Mouse (Mus musculus): ENCODE results near the gene Slc25a41. TPM values are rescaled to one million over a fixed set of nuclear protein-coding genes. Genes with fewer than 3 reads are reported as not detected.

Slc25a41 gene
- polyA plus RNA-seq (2012; rRNA removed): not detected in 2 replicates

DNA sequence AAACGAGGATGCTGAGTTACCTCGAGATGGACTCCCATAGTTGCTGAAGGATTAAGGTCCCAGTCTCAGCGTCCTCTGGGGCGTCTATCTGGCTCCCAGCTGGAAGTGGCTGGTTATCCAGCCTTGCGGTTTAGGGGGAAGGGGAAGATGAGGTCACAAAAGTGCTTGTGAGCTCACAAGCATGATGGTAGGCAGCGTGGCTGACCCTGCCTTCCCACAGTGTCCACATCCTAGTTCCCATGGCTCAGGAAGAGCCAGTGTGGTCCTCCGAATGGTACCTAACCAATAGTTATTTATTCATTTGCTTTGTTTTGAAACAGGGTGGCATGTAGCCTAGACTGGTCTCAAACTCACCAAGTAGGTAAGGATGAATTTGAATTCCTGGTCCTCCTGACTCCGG lies at the start of gene Slc25a41:
Slc25a41 (minus strand) TSS at position 101 of the 400 bp plus-strand sequence.

GRCm38 (mm10) chr17:57087049-57087832 lies 45.8 kb upstream of the Slc25a41 start, which contains the start of gene Tubb4a:
TSS of gene Tubb4a (minus strand) at chr17:57087782.

GRCm38 (mm10) chr17:57078336-57078735 lies 36.9 kb upstream of the Slc25a41 start, which contains the start of gene Dennd1c:
TSS of gene Dennd1c (minus strand) at chr17:57078514.

DNA sequence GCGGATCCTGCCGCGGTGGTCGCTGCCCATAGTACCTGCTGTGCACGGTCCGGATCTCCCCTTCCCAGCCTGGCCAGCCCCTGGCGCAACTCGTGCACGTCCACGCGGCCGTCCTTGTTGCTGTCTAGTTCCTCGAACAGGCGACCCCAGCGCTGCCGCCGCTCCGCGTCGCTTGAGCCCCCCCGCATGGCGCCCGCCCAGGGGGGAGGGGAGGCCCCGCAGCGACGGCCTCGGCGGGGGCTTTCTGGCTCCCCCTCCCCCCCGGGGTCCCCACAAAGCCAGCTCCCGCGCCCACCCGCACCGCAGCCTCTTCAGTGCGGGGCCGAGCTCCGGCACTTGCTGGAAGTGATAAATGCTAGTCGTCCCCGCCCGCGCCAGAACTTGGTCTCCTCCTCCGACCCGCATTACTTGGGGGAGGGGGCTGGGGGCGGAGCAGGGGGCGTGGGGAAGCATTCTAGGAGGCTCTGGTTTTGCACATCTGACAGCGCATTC lies 18.1 kb upstream of the Slc25a41 start, which contains the start of gene Slc25a23:
Slc25a23 (minus strand) TSS at position 378 of the 492 bp plus-strand sequence.

GRCm38 (mm10) chr17:57058891-57059485 lies 17.5 kb upstream of the Slc25a41 start, which contains the start of gene Crb3:
TSS of gene Crb3 (plus strand) at chr17:57059105.

DNA sequence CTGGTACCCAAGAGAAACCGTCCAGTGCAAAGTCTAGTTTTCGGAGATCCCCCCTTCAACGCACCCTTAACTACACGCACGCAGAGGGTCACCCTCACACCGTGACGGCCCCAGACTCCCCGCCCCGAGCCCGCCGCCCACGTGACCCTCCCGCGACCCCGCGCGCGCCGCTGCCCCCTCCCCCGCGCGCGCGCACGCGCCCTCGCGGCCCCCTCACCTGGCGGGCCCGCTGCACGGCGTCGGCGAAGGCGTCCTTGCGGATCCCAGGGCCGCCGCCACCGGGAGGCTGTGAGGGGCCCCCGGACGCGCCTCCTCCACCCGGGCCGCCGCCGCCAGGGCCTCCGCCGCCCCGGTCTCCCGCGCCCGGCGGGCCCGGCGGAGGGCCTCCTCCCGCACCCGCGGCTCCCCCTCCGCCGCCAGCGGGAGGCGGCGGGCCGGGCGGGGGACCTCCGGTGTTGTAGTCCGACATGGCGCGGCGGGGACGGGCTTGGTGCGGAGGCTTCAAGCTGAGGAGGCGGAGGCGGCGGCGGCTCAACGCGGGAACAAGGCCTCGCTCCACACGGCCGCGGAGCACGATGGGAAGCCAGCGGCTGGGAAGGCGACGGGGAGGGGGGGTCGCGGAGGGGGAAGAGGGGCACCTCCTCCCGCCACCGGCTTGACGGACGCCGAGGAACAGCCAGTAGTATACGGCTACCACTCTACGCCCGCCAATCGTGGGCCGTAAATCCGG lies 10.4 kb downstream of the Slc25a41 start, which contains the start of gene Khsrp:
Khsrp (minus strand) TSS at position 592 of the 730 bp plus-strand sequence.

DNA sequence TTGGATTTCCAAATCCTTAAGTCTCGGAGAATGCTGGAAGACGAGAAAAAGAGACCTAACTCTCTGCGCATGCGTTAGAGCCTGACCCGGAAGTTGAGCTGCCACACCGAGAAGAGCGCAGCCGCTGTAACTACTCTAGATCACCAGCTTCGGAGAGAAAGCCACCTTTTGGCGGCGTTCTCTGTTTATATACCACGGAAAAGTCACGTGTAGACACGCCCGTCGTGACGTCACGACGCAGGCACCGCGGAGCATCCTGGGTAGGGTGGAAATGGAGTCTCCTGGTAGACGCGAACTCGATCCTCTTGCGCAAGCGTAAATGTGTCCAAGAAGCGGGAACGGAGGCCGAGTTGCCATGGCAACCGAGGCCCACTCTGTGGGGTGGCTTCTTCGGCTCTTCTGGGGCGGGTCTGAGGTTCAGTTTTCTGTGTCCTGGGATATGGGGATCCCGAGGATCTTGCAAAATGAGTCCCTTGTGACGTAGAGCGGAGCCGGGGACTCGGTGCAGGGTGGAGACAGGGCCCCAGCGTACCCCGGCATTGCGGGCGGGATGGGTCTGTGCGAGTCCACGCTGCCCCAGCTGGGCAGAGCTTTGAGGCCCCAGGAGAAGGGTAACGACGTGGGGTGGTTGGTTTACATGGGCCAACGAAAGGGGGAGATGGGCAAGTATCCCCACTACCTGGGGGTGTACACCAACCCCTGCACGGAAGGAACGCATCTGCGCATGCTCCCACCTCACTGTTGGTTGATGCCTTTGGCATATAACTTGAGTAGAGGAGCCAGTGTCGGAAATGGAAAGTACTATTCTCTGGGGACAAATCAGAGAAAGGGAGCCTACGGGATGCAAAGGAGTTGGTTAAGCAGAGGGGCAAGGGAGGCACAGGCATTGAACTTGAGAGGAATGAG lies 30.0 kb downstream of the Slc25a41 start, which contains the start of the genes Gtf2f1 and Gm17949:
Gtf2f1 (minus strand) TSS at position 53 of the 906 bp plus-strand sequence.
Gm17949 (plus strand) TSS at position 234 of the 906 bp plus-strand sequence.

DNA sequence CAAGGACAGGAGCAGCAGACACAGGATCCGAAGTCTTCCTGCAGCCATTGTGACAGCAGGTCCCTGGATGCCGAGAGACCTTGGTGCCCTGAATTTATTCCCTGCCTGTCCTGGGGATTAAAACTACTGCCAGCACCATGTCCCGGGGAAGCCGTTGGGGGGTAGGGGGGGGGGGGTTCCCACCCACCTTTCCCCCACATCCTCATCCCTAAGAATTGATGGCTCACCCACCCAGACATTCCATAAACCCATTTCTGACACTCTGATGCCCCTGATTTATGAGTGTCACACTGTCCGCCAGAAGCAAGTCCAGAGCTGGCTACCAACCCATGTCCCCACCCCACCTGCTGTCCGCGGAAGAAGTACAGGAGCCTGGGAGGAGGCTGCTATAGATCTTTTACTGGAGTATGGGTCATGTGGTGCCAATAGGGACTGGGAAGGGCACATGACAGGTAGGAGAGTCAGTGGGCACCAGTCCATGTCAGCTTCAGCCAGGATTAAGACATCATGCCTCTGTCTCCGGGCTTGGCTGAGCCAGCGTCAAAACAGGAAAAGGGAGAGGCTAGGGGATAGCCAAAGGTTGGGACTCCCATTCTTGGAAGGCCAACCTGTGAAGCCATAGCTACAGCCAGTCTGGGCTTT lies 41.4 kb downstream of the Slc25a41 start, which contains the start of gene Pspn:
Pspn (minus strand) TSS at position 51 of the 642 bp plus-strand sequence.

GRCm38 (mm10) chr17:56997029-56997667 lies 44.3 kb downstream of the Slc25a41 start, which contains the start of gene Alkbh7:
TSS of gene Alkbh7 (plus strand) at chr17:56997339.

GRCm38 (mm10) chr17:56990115-56990746 lies 51.2 kb downstream of the Slc25a41 start, which contains the start of gene Clpp:
TSS of gene Clpp (plus strand) at chr17:56990305.

Other genes starting within 250 kb of the Slc25a41 start
- 8.5 and 10.7 TPM in 2 replicates for gene Rfx2, start 210.6 kb downstream of the Slc25a41 start, polyA plus RNA-seq (2012; rRNA removed)
- gene Acsbg2, start 167.2 kb downstream of the Slc25a41 start, polyA plus RNA-seq (2012; rRNA removed): not detected in 2 replicates
- 0.01 TPM in 2 replicates for gene 1700061G19Rik, start 166.2 kb downstream of the Slc25a41 start, polyA plus RNA-seq (2012; rRNA removed)
- gene Mllt1, start 106.2 kb downstream of the Slc25a41 start, polyA plus RNA-seq (2012; rRNA removed): 10.1 and 11.0 TPM in 2 replicates
- gene Acer1, start 59.5 kb downstream of the Slc25a41 start, polyA plus RNA-seq (2012; rRNA removed): not detected in 2 replicates
- gene Clpp, start 51.3 kb downstream of the Slc25a41 start, polyA plus RNA-seq (2012; rRNA removed): 57.9 and 62.5 TPM in 2 replicates
- 9.1 and 11.2 TPM in 2 replicates for gene Alkbh7, start 44.3 kb downstream of the Slc25a41 start, polyA plus RNA-seq (2012; rRNA removed)
- not detected in 2 replicates for gene Pspn, start 41.6 kb downstream of the Slc25a41 start, polyA plus RNA-seq (2012; rRNA removed)
- gene Gtf2f1, start 30.4 kb downstream of the Slc25a41 start, polyA plus RNA-seq (2012; rRNA removed): 60.1 and 66.8 TPM in 2 replicates
- not detected in 2 replicates for gene Gm17949, start 30.2 kb downstream of the Slc25a41 start, polyA plus RNA-seq (2012; rRNA removed)
- gene Khsrp, start 10.1 kb downstream of the Slc25a41 start, polyA plus RNA-seq (2012; rRNA removed): 30.1 and 35.2 TPM in 2 replicates
- gene Crb3, start 17.5 kb upstream of the Slc25a41 start, polyA plus RNA-seq (2012; rRNA removed): 4.4 and 5.0 TPM in 2 replicates
- 7.2 and 9.3 TPM in 2 replicates for gene Slc25a23, start 18.2 kb upstream of the Slc25a41 start, polyA plus RNA-seq (2012; rRNA removed)
- 0.93 and 1.6 TPM in 2 replicates for gene Dennd1c, start 36.9 kb upstream of the Slc25a41 start, polyA plus RNA-seq (2012; rRNA removed)
- gene Tubb4a, start 46.1 kb upstream of the Slc25a41 start, polyA plus RNA-seq (2012; rRNA removed): 0.18 and 0.37 TPM in 2 replicates
- 0.46 and 0.59 TPM in 2 replicates for gene Tnfsf9, start 63.7 kb upstream of the Slc25a41 start, polyA plus RNA-seq (2012; rRNA removed)
- gene Cd70, start 108.1 kb upstream of the Slc25a41 start, polyA plus RNA-seq (2012; rRNA removed): not detected in 2 replicates
- 2.1 and 2.4 TPM in 2 replicates for gene Tnfsf14, start 152.5 kb upstream of the Slc25a41 start, polyA plus RNA-seq (2012; rRNA removed)
- 240 and 245 TPM in 2 replicates for gene C3, start 186.5 kb upstream of the Slc25a41 start, polyA plus RNA-seq (2012; rRNA removed)
- gene Gpr108, start 206.8 kb upstream of the Slc25a41 start, polyA plus RNA-seq (2012; rRNA removed): 7.1 and 7.9 TPM in 2 replicates
- 6.3 and 7.9 TPM in 2 replicates for gene Trip10, start 207.8 kb upstream of the Slc25a41 start, polyA plus RNA-seq (2012; rRNA removed)
- gene Vav1, start 237.4 kb upstream of the Slc25a41 start, polyA plus RNA-seq (2012; rRNA removed): 7.1 and 9.0 TPM in 2 replicates

Data from liver, embryonic 14 days (tissue).